Mouse (Mus musculus): Measurements from ENCODE around the gene Pin1.
"Not testable (repeated sequence)": the region's sequence is repeated elsewhere in the genome, so short reads cannot be mapped to it uniquely, and the experiment has no call there.

Gene Pin1

GRCm38 (mm10) chr9:20651602-20652259, at the start of gene Pin1:
Gene Pin1 (plus strand): TSS chr9:20652095.
- DNase-seq (ENCODE audit: low spot score in 2 of 2) = peak; percentile 100

- DNase-seq (ENCODE audit: low spot score in 2 of 2) = no peak
Observed at GRCm38 (mm10) chr9:20606269-20606668, 45.6 kb upstream of the Pin1 start.

- peak; percentile 74 to 88 for DNase-seq (ENCODE audit: low spot score in 2 of 2)
Observed at GRCm38 (mm10) chr9:20607100-20607974, 44.6 kb upstream of the Pin1 start.

- no peak for DNase-seq (ENCODE audit: low spot score in 2 of 2)
Observed at GRCm38 (mm10) chr9:20609831-20610464, 41.9 kb upstream of the Pin1 start.

GRCm38 (mm10) chr9:20611976-20612375, 39.9 kb upstream of the Pin1 start:
- DNase-seq (ENCODE audit: low spot score in 2 of 2) = no peak

- no peak for DNase-seq (ENCODE audit: low spot score in 2 of 2)
Observed at GRCm38 (mm10) chr9:20616685-20617084, 35.2 kb upstream of the Pin1 start.

GRCm38 (mm10) chr9:20631332-20631731, 20.6 kb upstream of the Pin1 start:
- no peak for DNase-seq (ENCODE audit: low spot score in 2 of 2)

- not testable (repeated sequence) for DNase-seq (ENCODE audit: low spot score in 2 of 2)
Observed at GRCm38 (mm10) chr9:20635676-20636075, 16.2 kb upstream of the Pin1 start.

- no peak for DNase-seq (ENCODE audit: low spot score in 2 of 2)
Observed at GRCm38 (mm10) chr9:20636256-20636655, 15.6 kb upstream of the Pin1 start.

- DNase-seq (ENCODE audit: low spot score in 2 of 2) = no peak
Observed at GRCm38 (mm10) chr9:20636790-20637189, 15.1 kb upstream of the Pin1 start.

GRCm38 (mm10) chr9:20638552-20638951, 13.3 kb upstream of the Pin1 start:
- DNase-seq (ENCODE audit: low spot score in 2 of 2) = no peak

GRCm38 (mm10) chr9:20639486-20639885, 12.4 kb upstream of the Pin1 start:
- DNase-seq (ENCODE audit: low spot score in 2 of 2) = no peak

- DNase-seq (ENCODE audit: low spot score in 2 of 2) = no peak
Observed at GRCm38 (mm10) chr9:20641501-20641900, 10.4 kb upstream of the Pin1 start.

GRCm38 (mm10) chr9:20642101-20642895, 9.6 kb upstream of the Pin1 start, which contains the start of gene Ubl5:
Gene Ubl5 (plus strand): TSS chr9:20642878.
- no peak for DNase-seq (ENCODE audit: low spot score in 2 of 2)

GRCm38 (mm10) chr9:20642896-20643466, 8.9 kb upstream of the Pin1 start:
- DNase-seq (ENCODE audit: low spot score in 2 of 2) = peak in 1 of 2 experiments; percentile 72

GRCm38 (mm10) chr9:20643781-20644180, 8.1 kb upstream of the Pin1 start:
- no peak for DNase-seq (ENCODE audit: low spot score in 2 of 2)

GRCm38 (mm10) chr9:20644360-20645081, 7.4 kb upstream of the Pin1 start, which contains the start of gene Fbxl12:
Gene Fbxl12 (minus strand): TSS chr9:20644767.
- peak in 1 of 2 experiments; percentile 77 for DNase-seq (ENCODE audit: low spot score in 2 of 2)

GRCm38 (mm10) chr9:20645121-20645520, 6.8 kb upstream of the Pin1 start:
- no peak for DNase-seq (ENCODE audit: low spot score in 2 of 2)

- DNase-seq (ENCODE audit: low spot score in 2 of 2) = no peak
Observed at GRCm38 (mm10) chr9:20652260-20652658, 364 bp downstream of the Pin1 start.

- no peak for DNase-seq (ENCODE audit: low spot score in 2 of 2)
Observed at GRCm38 (mm10) chr9:20653859-20654258, 2.0 kb downstream of the Pin1 start.

All from left cerebral cortex, adult 9 months (tissue).